Mouse (Mus musculus) neural tube, postnatal 0 days (tissue): ENCODE data around the gene Ccpg1. TPM values are rescaled to one million over a fixed set of nuclear protein-coding genes. Genes with fewer than 3 reads are reported as not detected.

Experiments
- microRNA-seq: library from miRNA; unstranded; fragments of <30 nt; microRNA quantifications from one replicate; pipeline ENCODE4, GENCODE M21; 2016
- polyA plus RNA-seq: library from polyadenylated mRNA; unstranded; fragments of >200 nt; fragmentation: Nextera tagmentation; extraction: Ambion mirVana; gene quantifications from 2 replicates; pipeline ENCODE4 v1.2.1, GENCODE M21; 2015

The Ccpg1 gene
- polyA plus RNA-seq: 35.7 and 36.9 TPM in 2 replicates

DNA sequence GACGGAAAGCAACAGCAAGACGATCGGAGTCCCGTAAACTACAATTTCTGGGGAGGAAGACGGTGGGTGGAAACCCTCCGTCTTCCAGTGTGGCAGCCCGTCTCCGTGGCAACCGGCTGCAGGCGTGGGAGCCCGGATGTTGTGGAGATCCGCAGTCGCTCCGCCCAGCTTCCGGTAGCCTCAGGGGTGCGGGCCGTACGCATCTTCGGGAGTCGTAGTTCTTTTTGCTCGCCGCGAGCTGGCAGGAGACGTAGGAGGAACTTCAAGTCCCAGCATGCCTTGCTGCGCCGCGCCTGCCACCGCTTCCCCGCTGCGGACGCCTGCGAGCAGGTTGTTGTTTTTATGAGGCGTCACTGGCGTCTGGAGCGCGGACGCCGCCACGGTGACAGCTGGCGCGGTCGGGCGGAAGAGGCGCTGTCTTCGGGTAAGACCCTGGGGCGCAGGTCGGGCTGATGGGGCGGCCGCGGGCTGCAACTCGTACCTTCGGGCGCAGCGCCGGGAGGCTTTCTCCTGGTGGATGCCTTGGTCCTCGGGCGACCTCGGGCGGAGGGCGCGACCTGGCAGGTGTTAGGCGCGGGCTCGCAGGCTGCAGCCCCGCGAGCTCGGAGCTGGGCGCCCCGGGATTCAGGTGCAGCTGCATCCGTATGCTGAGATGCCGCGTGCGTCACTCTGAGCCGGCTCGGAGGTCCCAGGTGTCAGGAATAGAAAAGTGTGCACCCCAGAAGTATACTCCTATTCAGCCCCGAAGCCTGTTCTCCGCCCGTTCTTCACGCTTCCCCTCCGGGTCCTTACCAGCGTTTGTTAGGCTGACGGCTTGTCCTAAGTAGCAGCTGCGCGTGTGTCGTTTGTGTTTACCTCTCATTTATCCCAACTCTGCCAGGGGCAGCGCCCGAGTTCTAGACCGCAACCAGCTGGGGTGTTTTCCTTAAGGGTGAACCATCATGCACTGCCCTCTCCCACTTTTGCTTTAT lies at the start of gene Ccpg1, which contains the start of gene Ccpg1os:
TSS of gene Ccpg1 (plus strand) at position 180 of the 971 bp plus-strand sequence.
TSS of gene Ccpg1os (minus strand) at position 133 of the 971 bp plus-strand sequence.

GRCm38 (mm10) chr9:72958521-72959450 lies 26.4 kb upstream of the Ccpg1 start, which contains the start of the genes Dyx1c1 and Gm44503:
Dyx1c1 (plus strand) TSS chr9:72958785.
Gm44503 (plus strand) TSS chr9:72958852.

GRCm38 (mm10) chr9:73040080-73040479 lies 54.9 kb downstream of the Ccpg1 start, which contains the start of gene Pigb:
Pigb (minus strand) TSS chr9:73040378.

GRCm38 (mm10) chr9:73044146-73045079 lies 59.2 kb downstream of the Ccpg1 start, which contains the start of gene Rab27a:
Rab27a (plus strand) TSS chr9:73044854.

Small RNA genes within 50 kb of the gene (microRNA-seq; reads per million reads assigned to microRNA genes)
- gene Gm27353: not detected

Other genes with a start within 250 kb of the Ccpg1 start
- gene Prtg, start 178.6 kb upstream of the Ccpg1 start, polyA plus RNA-seq: 0.34 TPM in 2 replicates
- 9.6 and 10.9 TPM in 2 replicates for gene Pygo1, start 59.8 kb upstream of the Ccpg1 start, polyA plus RNA-seq
- 2.7 and 3.4 TPM in 2 replicates for gene Dyx1c1, start 26.6 kb upstream of the Ccpg1 start, polyA plus RNA-seq
- not detected in 2 replicates for gene Gm44503, start 26.6 kb upstream of the Ccpg1 start, polyA plus RNA-seq
- 20.4 and 23.8 TPM in 2 replicates for gene Ccpg1os, start within 50 bp of the Ccpg1 start, polyA plus RNA-seq
- 10.1 and 11.5 TPM in 2 replicates for gene Pigb, start 54.9 kb downstream of the Ccpg1 start, polyA plus RNA-seq
- gene Rab27a, start 59.4 kb downstream of the Ccpg1 start, polyA plus RNA-seq: 4.2 and 5.6 TPM in 2 replicates
- gene Khdc3, start 116.4 kb downstream of the Ccpg1 start, polyA plus RNA-seq: 0.17 and 0.24 TPM in 2 replicates
- gene Gm20509, start 117.0 kb downstream of the Ccpg1 start, polyA plus RNA-seq: not detected in 2 replicates
- 89.1 and 91.0 TPM in 2 replicates for gene Rsl24d1, start 128.0 kb downstream of the Ccpg1 start, polyA plus RNA-seq